Mouse (Mus musculus): ENCODE measurements around the gene Ppp1r18.

Ppp1r18 gene

DNA sequence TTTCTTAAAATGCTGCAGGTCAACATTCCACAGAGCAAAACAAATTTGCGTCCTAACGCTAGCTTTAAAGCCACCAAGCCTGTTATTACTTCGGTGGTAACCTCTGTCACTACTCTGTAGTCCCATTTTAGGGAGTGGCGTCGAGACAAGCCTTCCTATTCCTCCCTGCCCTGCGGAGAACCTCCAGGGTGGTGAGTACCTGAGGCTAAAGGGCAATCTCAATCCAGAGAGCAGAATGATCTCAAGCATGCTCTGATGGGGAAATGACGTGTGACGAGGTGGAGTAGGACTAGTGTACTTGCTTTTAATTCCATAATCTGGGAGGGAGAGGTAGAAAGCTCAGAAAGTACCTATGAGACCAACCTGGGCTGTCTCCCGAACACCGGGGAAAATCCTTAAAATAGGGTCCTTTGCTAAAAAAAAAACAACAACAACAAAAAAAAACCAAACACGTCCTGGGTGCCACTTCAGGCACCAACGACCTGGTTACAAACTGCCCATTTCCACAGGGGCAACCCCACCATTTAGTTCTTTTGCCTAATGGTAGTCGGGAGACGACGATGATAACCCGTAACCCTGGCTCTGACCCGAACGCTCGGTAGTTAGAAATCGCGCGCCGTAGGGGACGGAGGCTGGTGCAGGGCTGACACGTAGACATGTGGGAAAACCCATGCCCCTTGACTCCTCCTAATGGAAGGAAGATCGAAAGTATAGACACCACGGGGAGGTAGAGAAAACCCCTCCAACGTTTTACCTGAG is 50.3 kb downstream of the Ppp1r18 start:
- DNase-seq, result no peak

DNA sequence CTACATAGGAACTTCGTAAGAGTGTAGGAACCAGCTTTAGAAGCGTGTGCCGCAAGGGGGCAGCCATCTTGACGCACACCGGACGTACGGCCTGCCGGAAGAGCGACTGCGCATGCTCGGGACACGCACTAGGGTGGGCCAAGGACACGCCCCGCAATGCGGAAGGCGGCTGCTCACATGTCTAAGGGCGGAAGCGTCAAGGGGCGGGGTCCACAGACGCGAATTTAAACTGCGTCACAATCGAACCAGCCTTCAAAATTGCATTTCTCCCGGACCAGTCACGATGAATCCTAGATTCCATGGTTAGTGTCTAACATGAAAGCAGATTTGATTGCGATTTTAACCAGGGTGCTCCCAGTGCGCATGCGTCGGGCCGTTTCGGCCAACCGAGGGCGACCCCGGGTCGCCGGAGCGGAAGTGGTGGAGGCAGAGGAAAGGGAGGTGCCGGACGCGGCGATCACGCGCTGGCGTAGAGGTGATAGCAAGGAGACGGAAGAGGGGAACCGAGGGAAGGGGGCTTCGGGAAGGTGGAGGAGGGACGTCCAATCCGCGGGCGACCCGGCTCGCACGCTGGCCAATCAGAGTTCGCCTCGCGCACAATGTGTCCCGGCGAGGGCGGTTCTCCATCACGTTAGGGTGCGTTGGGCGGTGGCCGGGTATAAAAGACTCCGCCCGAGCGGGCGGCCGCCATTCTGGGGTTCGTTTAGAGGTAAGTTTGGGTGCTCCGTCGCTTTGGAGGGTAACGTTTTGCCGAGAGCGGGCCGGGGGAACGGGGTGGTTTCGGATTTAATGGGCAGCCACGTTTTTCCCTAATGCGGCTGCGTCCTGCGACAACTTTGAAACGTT is 51.1 kb downstream of the Ppp1r18 start, which contains the start of the genes Mrps18b and Ppp1r10:
Mrps18b (minus strand) TSS at position 93 of the 846 bp plus-strand sequence.
Ppp1r10 (plus strand) TSS at position 138 of the 846 bp plus-strand sequence.
- DNase-seq, result peak; percentile 98 to 100

DNA sequence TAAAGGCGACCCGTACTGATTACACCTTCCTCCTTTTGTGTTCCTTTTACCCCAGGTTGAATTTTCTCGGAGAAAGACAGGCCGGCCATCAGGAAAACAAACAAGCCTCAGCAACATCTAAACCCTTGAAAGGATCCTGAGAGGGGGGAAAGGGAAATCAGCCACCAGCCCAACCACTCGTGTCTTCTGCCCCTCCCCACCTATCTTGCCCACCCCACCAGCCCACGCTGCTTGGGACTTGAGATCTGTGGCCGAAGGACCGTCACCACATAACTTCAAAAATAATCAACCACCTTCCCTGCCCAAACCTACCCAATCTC is 51.7 kb downstream of the Ppp1r18 start:
- DNase-seq, result peak in 1 of 2 experiments; percentile 43

DNA sequence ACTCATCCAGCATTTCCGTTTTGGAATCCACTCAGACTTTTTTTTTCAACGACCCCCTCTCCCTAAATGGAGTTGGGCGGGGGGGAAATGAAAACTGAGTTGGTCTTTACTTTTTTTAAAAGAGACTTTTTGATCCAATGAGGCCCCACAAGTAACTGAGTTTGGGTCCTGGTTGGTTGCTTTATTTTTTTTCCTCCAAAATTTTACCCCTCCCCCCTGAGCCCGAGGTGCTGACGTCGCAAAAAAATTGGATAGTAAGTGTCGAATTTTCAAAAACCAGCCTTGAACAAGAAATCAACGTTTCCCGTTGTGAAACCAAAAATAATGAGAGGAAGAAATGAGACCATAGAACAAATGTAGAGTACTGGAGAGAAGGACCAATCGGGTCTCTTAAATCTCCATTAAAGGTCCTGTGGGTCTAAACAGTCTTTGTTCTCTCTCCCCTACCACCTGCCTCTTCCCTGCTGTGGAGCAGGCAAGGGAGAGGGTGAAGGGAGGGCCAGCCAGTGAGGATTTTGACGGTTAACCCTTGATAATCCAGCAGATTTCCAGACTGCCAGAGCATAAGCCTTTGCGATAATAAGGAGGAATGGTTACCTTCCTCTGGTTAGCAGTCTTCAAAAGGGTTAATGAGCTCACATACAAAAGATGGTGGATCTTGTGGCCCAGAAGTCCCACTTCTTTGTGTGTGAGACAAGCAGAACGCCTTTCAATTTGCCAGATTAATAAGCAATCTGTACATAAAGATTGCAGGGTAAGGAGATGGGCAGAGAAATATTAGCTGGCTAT is 52.3 kb downstream of the Ppp1r18 start:
- DNase-seq, result peak; percentile 61 to 66

DNA sequence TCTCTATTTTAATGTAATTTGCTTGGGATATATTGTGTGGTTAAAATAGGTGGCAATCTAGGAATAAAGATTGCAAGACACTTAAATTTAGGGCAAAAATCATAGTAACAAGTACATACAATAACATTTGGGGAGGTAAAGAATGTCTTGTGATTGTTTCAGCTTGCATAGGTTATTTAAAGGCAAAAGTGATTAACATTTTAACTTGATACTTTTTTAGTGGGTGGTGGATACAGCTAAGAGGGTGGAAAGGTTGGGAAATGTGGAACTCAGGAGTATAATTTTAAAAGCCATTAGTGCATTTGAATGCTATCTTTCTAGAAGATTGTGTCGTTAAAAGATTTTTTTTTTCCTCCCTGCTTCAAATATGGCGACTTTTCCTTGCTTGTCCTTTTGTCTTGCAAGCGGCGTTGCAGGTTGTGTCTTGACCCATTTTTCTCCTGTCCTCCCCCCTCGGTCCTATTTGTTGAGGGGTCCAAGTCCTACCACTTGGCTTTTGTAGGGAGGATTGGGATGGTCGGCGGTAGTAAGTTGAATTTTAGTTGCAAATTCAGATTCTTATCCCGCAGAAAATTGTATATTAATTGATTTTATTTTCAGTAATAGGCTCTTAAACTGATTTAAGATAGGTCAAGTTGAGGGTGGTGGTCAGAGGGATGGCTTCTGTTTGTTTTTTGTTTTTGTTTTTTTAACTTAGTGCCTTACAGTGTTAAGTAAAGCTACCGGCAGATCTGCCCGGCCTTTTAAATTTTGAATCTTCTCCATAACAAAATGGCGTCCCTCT is 53.1 kb downstream of the Ppp1r18 start:
- DNase-seq, result peak; percentile 47 to 58

DNA sequence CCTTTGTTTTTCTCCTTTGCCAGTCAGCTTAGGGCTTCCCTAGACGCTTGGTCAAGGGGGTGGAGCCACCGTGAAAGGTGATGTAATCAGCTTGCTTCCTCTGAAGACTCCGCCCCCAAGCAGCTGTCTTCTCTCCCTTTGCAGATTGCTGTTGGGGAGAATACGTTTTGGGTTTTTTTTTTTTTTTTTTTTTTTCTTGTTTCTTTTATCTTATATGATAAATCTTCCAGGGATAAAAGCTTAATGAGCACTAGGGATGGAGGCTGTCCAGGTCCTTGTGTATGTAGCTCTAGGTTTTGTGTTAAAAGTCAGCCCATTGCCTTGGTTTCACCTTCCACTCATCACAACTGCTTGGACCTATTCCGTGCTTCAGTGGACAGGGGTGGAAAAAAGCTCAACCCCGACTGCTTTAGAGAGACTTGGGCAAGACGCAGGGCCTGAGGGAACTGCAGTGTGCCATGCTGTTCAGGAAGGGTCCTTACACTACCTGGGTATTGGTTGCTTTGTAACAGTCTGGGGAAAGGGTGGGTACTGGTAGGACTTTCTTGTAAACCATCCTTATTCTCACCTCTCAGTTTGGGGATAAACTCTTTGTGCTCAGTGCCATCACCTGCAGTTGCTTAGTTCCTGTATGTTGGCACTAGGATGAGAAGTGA is 53.8 kb downstream of the Ppp1r18 start:
- peak; percentile 94 to 99 for DNase-seq

DNA sequence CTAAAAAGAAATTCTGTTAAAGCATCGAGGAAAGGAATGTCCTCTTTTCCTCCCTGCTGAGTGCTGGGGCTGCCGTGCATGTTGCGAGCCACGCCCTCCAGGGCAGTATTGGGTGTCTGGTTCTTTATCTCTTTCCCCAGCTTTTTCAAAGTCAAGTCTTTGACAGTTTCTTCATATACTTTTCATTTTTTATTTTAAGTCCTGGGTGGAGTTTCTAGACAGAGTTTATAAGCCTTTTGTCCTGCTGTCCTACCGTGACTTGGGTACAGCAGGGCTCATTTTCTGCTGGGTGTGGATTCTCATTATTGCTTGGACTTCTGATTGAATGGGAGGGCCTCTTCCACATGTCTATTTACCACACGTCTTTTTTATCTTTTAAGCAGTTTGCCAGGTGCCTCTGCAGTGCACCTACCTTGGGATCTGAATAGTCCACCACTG is 54.5 kb downstream of the Ppp1r18 start:
- no peak for DNase-seq

DNA sequence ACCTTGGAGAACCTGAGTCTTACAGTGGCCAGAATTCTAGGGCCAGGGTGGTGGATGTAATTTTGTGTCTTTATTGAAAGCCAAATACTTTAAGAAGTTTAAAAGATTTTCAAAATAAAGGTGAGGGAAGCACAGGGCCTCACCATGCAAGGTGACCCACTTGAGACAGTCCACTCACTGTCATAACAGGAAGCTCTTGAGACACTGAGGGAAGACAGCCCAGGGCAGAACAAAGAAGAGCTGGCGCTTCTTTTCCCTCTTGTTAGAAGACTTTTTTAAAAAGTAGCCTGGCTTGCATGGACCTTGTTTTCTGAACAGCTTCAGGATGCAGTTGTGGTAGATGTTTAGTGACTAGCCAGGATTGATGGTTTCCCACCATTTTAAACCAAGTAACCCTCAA is 55.0 kb downstream of the Ppp1r18 start:
- no peak for DNase-seq

DNA sequence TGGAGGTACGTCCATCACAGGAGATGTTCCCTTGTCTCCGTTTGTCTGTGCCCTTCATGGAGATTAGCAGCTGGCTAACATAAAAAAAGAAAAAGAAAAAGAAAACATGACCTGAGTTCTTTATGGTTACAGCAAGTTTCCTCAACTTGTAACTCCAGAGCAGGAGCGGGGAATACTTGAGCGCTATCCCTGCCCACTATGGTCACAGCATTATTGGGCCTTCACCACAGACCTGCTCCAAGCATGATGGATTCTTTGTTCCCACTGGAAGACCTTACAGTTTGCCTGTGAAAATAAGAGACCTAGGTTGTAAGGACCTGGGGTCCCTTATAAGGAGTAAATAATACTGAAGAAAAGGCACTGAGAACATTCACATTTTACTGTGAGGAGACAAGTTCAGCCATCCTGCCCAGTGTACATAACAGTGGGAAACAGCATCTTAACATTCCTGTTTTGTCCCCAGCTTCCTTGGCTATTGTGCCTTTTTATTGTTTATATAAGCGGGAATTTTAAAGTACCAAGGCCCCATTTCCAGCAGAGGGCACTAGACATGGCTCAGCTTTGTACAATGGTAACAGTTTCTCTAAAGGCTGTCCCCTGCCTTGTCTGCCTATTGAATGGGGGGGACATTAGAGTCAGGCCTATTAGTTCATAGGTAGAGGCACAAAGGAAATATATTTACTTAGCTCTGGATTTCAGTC is 55.6 kb downstream of the Ppp1r18 start:
- peak; percentile 39 to 44 for DNase-seq

DNA sequence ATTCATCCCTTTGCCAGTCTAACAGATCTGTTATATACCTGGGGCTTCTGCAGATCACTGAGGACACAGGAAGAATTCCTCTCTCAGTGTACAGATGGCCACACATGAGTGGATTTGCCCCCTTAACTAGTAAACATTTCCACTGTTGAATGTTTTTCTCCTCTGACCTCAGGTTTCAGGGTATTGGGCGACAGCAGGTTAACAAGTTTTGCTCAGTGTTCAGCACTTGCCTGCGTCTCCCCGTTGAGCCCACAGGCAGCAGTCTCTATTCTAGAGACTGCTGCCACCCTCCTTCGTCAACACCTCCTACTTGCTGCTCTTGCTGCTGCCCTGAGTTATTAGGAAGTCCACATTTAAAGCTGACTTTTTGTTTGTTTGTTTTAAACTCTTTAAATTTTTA is 56.3 kb downstream of the Ppp1r18 start:
- DNase-seq, result no peak

DNA sequence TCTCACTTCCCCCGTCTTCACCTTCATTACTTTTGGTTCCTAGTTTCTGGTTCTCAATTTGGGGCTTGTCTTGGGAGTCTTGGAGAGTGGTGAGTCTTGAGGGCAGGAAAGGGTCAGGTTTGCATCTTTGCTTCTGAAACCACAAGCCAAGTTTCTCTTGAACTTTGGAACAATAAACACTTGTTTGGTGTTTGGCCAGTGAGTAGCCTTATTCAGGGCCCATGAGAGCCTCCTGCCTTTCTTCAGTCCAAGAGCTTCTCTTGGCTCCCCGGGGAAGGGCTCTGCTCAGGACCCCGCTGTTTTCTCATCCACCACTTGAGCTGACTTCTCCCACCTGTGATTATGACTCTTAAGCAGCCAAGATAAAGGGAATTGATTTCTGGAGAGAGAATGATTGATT is 57.2 kb downstream of the Ppp1r18 start:
- DNase-seq, result no peak

DNA sequence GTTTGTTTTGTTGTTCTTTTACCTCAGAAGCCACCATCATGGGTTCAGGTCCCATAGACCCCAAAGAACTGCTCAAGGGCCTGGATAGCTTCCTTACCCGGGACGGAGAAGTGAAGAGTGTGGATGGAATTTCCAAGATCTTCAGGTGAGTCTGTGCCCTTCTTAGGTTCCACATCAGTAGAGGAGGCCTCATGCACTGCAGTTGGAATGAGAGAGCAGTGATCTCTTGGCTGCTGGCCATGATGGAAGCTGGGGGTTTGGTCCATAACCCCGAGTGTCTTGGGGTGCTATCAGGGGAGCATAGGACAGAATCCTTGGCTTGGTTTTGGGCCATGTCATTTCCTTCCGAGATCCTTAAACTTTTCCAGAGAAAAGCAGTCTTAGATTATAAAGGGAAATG is 57.9 kb downstream of the Ppp1r18 start:
- DNase-seq, result no peak

Measured in cerebellum, adult 18-20 months (tissue).